Mouse (Mus musculus): ENCODE data around the gene Crybg1. TPM values are rescaled to one million over a fixed set of nuclear protein-coding genes. Genes with fewer than 3 reads are reported as not detected.

The Crybg1 gene
- total RNA-seq, 1 experiment: 2.5 TPM

DNA sequence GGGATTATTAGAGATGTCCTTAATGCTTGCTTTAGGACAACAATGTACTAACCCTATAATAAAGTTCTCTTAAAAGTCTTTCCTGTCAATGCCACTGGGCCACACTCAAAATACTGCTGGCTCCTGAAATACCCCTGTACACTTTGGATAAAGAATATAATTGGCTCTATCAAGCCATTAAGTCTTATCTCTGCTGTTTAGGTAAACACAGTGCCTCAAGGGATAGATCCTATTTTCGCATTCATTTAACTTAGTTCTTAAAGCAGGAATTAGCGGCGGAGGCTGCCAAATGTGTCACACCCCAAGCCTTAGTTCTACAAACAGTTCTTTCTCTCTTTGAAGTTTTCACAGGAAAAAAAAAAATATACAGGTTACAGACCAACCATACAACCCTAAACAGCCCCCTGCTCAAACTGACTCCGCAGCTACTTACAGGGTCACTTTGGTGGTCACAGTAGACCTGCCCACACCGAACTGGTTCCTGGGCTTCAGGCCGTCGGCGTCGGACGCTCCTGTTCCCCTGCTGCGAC is 145.6 kb downstream of the Crybg1 start:
- no peaks in the 10 kb centered on the region; a peak in 1 of 4 replicates for H3K4me1 ChIP-seq (ENCODE audit: control insufficient read depth in 2 of 2, insufficient read depth in 2 of 2, low read length in 2 of 2, poor library complexity in 1 of 2)
- H3K4me3 ChIP-seq (ENCODE audit: insufficient read depth in 1 of 2, low read depth in 1 of 2, low read length in 2 of 2, poor library complexity in 1 of 2, severe bottlenecking in 1 of 2): peak overlapping the region; percentile 65 to 68; a peak in 3 of 4 replicates
- TF ChIP-seq MAFK (IDR thresholded peaks at IDR 0.05; ENCODE audit: insufficient read depth, low read depth, low read length) (no peak), HCFC1 (IDR thresholded peaks at IDR 0.05; ENCODE audit: borderline replicate concordance, insufficient read depth, low read length) (no peak), CHD2 (IDR thresholded peaks at IDR 0.05; ENCODE audit: low read depth, low read length) (no peak)
- in situ Hi-C loops (cut with MboI; ENCODE audit: low sequenced_read_pairs in 2 of 2, unreplicated experiment in 2 of 2): no loop called here
- H3K9ac ChIP-seq (ENCODE audit: insufficient read depth, low read depth, low read length, poor library complexity, severe bottlenecking): peak overlapping the region; percentile 55; the same call in 1 of the 2 replicates
- no peak for DNase-seq (ENCODE audit: low read depth, low spot score)
- H3K27ac ChIP-seq (ENCODE audit: insufficient read depth, low read depth, low read length, poor library complexity, severe bottlenecking): no peak overlapping the region
- no peaks in the 10 kb centered on the region for H3K9me3 ChIP-seq (ENCODE audit: control insufficient read depth, insufficient read depth, low read depth, low read length)
- no peaks in the 10 kb centered on the region for H3K36me3 ChIP-seq (ENCODE audit: control insufficient read depth, insufficient read depth, low read length, poor library complexity, severe bottlenecking)

DNA sequence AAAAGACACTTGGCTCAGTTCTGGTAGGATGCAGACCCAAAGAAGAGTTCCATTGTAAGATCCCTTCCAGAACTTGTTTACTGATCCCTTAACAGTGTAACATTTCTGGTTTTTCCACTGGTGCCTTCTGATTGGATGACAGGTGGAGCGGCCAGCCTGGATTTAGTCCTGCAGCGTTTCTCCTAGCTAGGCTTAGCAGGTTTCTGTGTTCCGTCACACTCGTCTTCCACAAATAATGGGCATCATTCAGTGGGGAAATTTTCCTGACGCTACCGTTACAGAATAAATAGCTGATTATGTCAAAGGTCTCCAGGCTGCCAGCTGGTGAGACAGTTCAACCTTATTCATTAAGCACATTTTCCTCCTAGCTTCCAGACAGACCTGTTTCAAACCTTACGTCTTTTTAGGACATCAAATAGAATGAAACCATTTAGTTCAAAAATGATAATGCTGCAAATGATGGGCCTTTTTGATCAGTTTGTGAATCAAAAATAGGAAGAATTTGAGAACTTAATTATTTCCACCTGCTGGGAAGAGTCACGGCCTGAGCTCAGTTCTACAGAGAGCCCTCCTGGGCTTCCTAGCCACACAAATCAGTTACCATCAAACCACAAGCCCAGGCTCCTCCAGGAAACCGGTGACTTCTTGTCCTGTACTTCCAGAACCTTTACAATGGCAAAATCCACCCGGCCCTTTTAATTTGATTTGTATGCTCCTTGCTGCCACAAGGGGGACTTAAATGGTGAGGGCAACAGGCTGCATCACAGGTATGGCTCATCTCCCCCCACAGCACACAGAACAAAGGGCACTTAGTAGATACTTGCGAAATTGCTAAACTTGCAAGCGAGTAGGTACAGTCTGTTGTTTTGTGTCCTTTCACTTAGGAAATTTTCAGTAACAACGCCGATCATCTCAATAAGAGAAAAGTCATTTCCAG is 146.4 kb downstream of the Crybg1 start:
- DNase-seq (ENCODE audit: low read depth, low spot score): peak; percentile 43

GRCm38 (mm10) chr10:44000156-44000865 is 148.3 kb downstream of the Crybg1 start:
- TF ChIP-seq ZC3H11A (IDR thresholded peaks at IDR 0.05; ENCODE audit: borderline replicate concordance, low read depth, low read length) (no peak), CHD2 (IDR thresholded peaks at IDR 0.05; ENCODE audit: low read depth, low read length) (no peak), ZNF384 (IDR thresholded peaks at IDR 0.05; ENCODE audit: low read depth, low read length) (no peak), HCFC1 (IDR thresholded peaks at IDR 0.05; ENCODE audit: borderline replicate concordance, insufficient read depth, low read length) (no peak), MAFK (IDR thresholded peaks at IDR 0.05; ENCODE audit: insufficient read depth, low read depth, low read length) (no peak)
- Histone ChIP-seq H3K9ac (ENCODE audit: insufficient read depth, low read depth, low read length, poor library complexity, severe bottlenecking) (no peak overlapping the region), H3K27ac (ENCODE audit: insufficient read depth, low read depth, low read length, poor library complexity, severe bottlenecking) (no peak overlapping the region), H3K4me3 (ENCODE audit: insufficient read depth in 1 of 2, low read depth in 1 of 2, low read length in 2 of 2, poor library complexity in 1 of 2, severe bottlenecking in 1 of 2) (no peak overlapping the region), H3K4me1 (ENCODE audit: control insufficient read depth in 2 of 2, insufficient read depth in 2 of 2, low read length in 2 of 2, poor library complexity in 1 of 2) (peaks cover 0 to 4% of the 10 kb centered on the region in 2 experiments; a peak in 1 of 4 replicates), H3K9me3 (ENCODE audit: control insufficient read depth, insufficient read depth, low read depth, low read length) (no peaks in the 10 kb centered on the region), H3K36me3 (ENCODE audit: control insufficient read depth, insufficient read depth, low read length, poor library complexity, severe bottlenecking) (no peaks in the 10 kb centered on the region)
- in situ Hi-C loops (cut with MboI; ENCODE audit: low sequenced_read_pairs in 2 of 2, unreplicated experiment in 2 of 2): no loop called here
- no peak for DNase-seq (ENCODE audit: low read depth, low spot score)

More for the DNA sequence above, 146.4 kb downstream of the Crybg1 start:
- H3K9me3 ChIP-seq (ENCODE audit: control insufficient read depth, insufficient read depth, low read depth, low read length): no peaks in the 10 kb centered on the region
- H3K4me3 ChIP-seq (ENCODE audit: insufficient read depth in 1 of 2, low read depth in 1 of 2, low read length in 2 of 2, poor library complexity in 1 of 2, severe bottlenecking in 1 of 2): no peak overlapping the region
- in situ Hi-C loops (cut with MboI; ENCODE audit: low sequenced_read_pairs in 2 of 2, unreplicated experiment in 2 of 2): no loop called here
- no peaks in the 10 kb centered on the region for H3K36me3 ChIP-seq (ENCODE audit: control insufficient read depth, insufficient read depth, low read length, poor library complexity, severe bottlenecking)
- no peak overlapping the region for H3K9ac ChIP-seq (ENCODE audit: insufficient read depth, low read depth, low read length, poor library complexity, severe bottlenecking)
- H3K27ac ChIP-seq (ENCODE audit: insufficient read depth, low read depth, low read length, poor library complexity, severe bottlenecking): no peak overlapping the region
- TF ChIP-seq CHD2 (IDR thresholded peaks at IDR 0.05; ENCODE audit: low read depth, low read length) (no peak), MAFK (IDR thresholded peaks at IDR 0.05; ENCODE audit: insufficient read depth, low read depth, low read length) (no peak), ZC3H11A (IDR thresholded peaks at IDR 0.05; ENCODE audit: borderline replicate concordance, low read depth, low read length) (peak; percentile 54; the same call in 1 of the 2 replicates), HCFC1 (IDR thresholded peaks at IDR 0.05; ENCODE audit: borderline replicate concordance, insufficient read depth, low read length) (no peak)
- H3K4me1 ChIP-seq (ENCODE audit: control insufficient read depth in 2 of 2, insufficient read depth in 2 of 2, low read length in 2 of 2, poor library complexity in 1 of 2): no peaks in the 10 kb centered on the region; a peak in 1 of 4 replicates

- Histone ChIP-seq H3K4me1 (ENCODE audit: control insufficient read depth in 2 of 2, insufficient read depth in 2 of 2, low read length in 2 of 2, poor library complexity in 1 of 2) (peaks cover 2 to 4% of the 10 kb centered on the region in 2 experiments; a peak in 2 of 4 replicates), H3K9me3 (ENCODE audit: control insufficient read depth, insufficient read depth, low read depth, low read length) (no peaks in the 10 kb centered on the region), H3K27ac (ENCODE audit: insufficient read depth, low read depth, low read length, poor library complexity, severe bottlenecking) (no peak overlapping the region), H3K4me3 (ENCODE audit: insufficient read depth in 1 of 2, low read depth in 1 of 2, low read length in 2 of 2, poor library complexity in 1 of 2, severe bottlenecking in 1 of 2) (no peak overlapping the region), H3K9ac (ENCODE audit: insufficient read depth, low read depth, low read length, poor library complexity, severe bottlenecking) (no peak overlapping the region), H3K36me3 (ENCODE audit: control insufficient read depth, insufficient read depth, low read length, poor library complexity, severe bottlenecking) (no peaks in the 10 kb centered on the region)
- in situ Hi-C loops (cut with MboI; ENCODE audit: low sequenced_read_pairs in 2 of 2, unreplicated experiment in 2 of 2): no loop called here
- DNase-seq (ENCODE audit: low read depth, low spot score): no peak
- TF ChIP-seq ZC3H11A (IDR thresholded peaks at IDR 0.05; ENCODE audit: borderline replicate concordance, low read depth, low read length) (no peak), MAFK (IDR thresholded peaks at IDR 0.05; ENCODE audit: insufficient read depth, low read depth, low read length) (no peak), CHD2 (IDR thresholded peaks at IDR 0.05; ENCODE audit: low read depth, low read length) (no peak), ZNF384 (IDR thresholded peaks at IDR 0.05; ENCODE audit: low read depth, low read length) (no peak), HCFC1 (IDR thresholded peaks at IDR 0.05; ENCODE audit: borderline replicate concordance, insufficient read depth, low read length) (no peak)
Observed at GRCm38 (mm10) chr10:43998503-43999082, 150.1 kb downstream of the Crybg1 start.
